Mouse (Mus musculus) granulocyte monocyte progenitor cell, adult 5-6 weeks (primary cell): ENCODE results near the gene Lcn4. TPM values are rescaled to one million over a fixed set of nuclear protein-coding genes. Genes with fewer than 3 reads are reported as not detected.

ENCODE experiments used
- ATAC-seq: replicated peaks from 2 replicates; pipeline ENCODE4 v1.8.0; 2016; ENCODE audit warnings: mild to moderate bottlenecking, moderate TSS enrichment, inconsistent platforms; ENCODE audit not compliant: poor library complexity, severe bottlenecking
- total RNA-seq, 2 experiments: library from RNA; stranded (forward) in 1 of 2; stranded (reverse) in 1 of 2; fragments of 200-712, 200-1000 nt in 1 of 2; fragments of >200 nt in 1 of 2; fragmentation: Nextera tagmentation in 1 of 2; gene quantifications; 2 replicates each; pipeline ENCODE4 v1.2.3; 2014 to 2017

Lcn4 gene
- total RNA-seq (2014; fragmentation: Nextera tagmentation) (not detected in 2 replicates), total RNA-seq (2017) (not detected in 2 replicates)

DNA sequence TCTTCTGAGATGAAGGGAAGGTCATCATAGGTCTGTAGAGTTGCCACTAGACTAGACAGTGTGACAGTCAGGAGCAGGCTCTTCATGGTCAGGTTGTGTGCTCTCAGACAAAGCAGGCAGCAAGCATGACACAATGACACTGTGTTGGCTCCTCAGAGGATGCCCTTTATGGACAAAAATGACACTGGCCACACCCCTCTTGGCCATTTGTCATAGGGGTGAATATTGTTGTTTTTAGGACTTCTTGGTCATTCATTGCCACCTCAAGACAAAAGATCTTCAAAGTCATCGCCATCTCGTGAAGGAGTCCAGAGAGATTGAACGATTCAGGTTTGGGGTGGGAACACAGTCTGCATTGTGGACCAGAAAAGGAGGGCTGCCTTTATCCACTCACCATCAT is at the start of gene Lcn4:
Lcn4 (minus strand) TSS at position 101 of the 400 bp plus-strand sequence.
- no peak for ATAC-seq

DNA sequence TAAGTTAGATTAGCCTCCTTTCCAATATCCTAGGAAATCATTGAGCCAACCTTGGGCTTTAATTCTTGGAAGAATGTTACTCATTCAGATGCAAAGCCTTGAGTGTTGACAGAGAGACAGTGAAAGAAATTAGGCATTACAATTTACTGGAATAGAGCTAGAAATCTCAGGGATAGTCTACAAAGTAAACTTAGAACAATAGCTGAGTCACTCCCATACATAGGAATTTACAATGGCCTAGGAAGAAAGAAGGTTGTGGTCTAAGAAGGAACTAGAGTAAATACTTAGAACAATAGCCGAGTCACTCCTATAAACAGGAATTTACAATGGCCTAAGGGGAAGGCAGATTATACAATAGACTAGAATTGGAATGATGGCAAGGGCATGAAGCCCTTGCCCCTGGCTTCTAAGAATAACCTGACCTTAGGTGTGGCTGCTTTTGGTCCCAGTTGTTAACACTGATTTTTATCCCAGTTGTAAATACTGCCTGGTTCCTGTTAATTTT is 15.1 kb upstream of the Lcn4 start:
- ATAC-seq: no peak

DNA sequence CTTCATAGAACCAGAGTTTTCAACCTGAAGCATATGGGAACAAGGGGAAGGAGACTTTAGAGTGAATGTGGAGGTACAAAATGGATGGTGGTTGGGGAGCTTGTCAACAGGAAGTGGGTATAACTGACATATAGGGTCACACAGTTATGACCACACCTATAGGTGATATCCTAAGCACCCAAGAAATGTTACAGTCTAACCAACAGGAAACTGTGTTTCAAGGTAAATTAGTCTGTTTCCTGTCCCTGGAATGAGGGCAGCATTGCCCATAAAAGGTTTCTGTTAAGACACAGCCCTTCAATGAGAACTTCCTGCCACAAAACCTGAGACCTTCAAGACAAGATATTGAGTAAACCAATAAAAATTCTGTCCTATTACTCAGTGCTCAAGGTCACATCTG is 2.3 kb downstream of the Lcn4 start:
- ATAC-seq: peak; percentile 71

DNA sequence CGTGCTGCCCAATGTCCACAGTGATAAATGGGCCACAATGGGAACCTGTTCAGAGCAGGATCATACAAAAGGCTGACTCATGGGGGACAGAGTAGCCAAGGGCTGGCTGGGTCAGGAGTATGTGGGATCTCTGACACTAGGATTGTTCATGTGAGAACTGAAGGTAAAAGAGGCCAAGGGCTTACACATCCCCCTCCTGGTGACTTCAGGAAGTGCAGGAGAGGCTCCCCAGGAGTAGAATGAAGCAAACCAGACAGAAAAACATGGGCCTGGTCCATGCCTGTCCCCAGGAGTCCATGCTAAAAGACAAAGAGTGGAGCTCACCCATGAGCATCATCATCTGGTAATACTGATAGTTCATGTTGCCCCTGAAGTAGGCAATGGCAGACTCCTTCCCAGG is 7.5 kb downstream of the Lcn4 start:
- peak; percentile 72 for ATAC-seq

DNA sequence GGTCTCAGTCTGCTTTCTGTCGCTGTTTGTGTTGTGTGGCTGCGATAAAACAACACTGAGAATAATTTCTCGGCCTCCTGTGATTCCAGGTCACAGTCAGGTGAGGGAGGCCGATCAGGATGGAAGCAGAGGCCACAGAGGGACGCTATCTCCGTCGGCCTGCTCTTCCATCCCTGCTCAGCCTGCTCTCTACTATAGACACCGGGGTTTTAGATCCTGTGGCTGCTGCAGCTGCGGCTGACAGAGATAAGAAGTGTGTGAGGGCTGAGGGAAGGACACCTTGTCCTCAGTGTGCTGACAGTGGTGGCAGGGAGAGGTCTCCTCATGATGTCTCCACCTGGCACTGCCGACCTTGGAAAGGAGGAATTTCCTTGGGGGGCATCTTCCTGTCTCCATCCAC is 8.0 kb downstream of the Lcn4 start:
- no peak for ATAC-seq

DNA sequence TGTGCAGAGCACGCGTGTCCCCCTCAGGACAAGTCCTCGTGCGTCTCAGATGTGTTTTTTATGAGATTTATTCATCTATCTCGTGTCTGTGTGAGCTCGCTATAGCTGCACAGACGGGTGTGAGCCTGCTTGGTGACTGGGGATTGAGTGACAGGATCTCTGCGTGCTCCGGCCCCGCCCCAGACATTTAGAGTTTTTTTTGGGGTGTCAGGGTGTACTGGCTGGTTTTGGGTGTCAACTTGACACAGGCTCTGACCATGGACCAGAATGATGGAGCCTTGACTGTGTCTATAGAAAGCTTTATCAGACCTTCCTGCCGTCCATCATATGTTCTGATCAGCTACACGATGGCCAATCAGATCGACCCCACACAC is 8.6 kb downstream of the Lcn4 start:
- ATAC-seq: no peak

DNA sequence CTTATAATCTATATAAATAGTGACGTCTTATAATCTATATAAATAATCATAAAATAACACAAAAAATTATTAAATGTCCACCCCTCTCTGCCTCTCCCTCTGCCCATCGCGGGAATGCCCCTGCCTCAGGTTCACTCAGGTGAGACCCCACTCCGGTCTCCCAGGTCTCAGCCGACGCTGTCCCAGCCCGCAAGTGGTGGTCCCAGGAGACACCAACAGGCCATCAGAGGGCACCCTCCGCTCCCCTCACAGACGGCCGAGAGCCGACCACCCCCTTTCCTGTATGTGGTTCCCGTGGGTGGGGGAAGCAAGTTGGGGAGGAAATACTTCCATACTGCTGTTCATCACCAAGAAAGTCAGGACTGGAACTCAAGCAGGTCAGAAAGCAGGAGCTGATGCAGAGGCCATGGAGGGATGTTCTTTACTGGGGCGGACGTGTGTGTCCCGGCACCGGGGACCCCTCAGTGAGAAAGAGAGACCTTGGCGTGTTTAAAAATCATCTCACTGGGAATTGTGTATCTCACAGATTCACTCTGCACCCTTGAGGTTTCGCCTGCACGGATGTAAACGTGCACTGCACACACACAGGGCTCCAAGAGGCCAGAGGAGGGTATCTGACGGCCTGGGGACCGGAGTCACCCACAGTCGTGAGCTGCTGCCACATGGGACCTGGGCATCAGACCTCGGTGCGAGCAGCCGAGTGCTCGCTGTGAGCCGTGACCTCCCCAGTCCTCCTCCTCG is 9.1 kb downstream of the Lcn4 start:
- ATAC-seq: no peak

DNA sequence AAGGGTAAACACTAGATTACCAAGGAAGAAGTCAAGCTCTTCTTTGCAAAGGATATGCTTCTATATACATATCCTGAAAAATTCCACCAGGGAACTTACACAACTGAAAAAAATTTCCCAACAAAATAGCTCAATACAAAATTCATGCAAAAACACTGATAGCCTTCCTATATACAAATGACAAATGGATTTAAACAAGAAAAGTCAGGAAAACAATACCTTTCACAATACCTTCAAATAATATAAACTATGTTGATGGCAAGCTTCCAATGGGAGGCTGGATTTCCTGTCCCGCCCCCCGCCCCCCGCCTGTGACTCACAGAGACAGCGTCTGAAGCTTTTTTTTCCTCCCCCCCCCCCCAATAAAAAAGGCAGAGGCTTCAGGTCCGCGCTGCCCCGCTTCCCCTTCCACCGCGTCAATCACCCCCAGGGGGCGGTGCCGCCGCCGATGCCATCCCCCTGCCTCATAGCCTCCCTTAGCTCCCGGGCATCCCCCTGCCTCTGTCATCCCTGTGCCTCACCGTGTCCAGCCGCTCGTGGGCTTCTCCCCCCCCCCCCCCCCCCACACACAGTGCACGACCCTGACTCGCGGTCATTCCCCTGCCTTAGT is 9.8 kb downstream of the Lcn4 start:
- ATAC-seq: peak; percentile 78

DNA sequence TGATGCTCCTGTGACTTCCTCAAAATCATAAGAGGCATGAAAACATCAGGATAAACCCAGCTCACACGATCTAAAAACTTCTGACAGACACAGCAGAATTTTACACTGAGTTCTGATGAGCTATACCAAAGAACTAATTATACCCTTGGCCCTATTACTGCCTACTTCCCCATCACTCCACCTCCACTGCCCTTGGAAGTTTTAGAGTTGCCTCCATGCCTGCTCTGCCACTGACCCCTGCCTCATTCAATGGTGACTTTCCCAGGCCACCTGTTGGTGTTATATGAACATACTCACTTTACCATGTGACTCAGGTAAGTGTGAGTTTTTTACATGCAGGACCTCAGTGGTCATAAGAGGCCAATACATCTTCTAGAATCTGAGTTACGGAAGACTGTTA is 13.7 kb downstream of the Lcn4 start:
- no peak for ATAC-seq

DNA sequence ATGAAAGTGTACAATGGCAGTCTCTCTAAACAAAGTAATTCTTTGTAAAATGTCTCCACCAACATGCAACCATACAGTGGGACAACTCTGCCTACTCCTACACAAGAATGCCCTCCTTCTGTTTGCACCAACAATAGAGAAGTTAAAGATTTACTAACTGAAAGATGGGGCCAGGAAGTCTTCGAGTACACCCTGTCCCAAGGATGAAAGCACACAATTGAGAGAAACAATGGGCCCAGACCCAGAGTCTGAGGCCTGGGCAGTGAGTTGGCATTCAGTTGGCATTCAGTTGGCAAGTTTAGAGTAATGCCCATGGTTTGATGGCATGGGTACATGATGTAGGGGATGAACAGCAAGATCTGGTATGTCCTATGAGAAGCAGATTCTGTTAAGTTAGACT is 16.4 kb downstream of the Lcn4 start:
- ATAC-seq: no peak

DNA sequence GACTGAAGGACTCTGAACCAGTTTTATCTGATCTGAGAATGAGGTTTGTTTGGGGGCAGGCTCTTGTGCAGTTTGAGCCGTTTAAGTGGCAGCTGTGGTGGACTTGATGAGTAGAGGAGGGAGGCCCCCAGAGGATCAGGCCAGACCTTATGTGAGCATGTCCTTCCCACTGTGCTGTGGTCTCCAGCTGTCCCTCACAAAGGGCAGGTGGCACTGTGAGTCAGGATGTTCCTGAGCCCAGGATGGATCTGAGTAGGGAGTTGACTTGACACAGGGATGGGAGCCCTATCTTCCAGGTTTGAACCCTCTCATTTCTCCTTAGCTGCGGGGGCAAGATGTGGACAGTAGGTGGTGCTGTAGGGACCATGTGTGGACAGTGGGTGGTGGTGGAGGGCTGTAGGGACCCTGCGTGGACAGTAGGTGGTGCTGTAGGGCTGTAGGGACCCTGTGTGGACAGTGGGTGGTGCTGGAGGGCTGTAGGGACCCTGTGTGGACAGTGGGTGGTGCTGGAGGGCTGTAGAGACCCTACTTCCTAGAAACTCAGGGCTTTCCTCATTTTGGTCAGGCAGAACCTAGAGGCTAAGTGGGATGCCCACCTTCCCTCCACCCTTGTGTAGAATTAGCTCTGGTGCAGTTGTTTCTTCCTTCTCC is 24.3 kb downstream of the Lcn4 start:
- ATAC-seq: peak; percentile 97

DNA sequence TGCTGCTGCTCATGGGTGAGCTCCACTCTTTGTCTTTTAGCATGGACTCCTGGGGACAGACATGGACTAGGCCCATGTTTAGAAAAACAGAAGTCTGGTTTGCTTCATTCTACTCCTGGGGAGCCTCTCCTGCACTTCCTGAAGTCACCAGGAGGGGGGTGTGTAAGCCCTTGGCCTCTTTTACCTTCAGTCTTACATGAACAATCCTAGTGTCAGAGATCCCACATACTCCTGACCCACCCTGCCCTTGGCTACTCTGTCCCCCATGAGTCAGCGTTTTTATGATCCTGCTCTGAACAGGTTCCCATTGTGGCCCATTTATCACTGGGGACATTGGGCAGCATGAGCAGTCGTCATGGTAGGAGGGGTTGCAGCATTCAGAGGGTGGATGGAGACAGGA is 27.1 kb downstream of the Lcn4 start:
- ATAC-seq: peak; percentile 19; the same call in 1 of the 2 replicates

DNA sequence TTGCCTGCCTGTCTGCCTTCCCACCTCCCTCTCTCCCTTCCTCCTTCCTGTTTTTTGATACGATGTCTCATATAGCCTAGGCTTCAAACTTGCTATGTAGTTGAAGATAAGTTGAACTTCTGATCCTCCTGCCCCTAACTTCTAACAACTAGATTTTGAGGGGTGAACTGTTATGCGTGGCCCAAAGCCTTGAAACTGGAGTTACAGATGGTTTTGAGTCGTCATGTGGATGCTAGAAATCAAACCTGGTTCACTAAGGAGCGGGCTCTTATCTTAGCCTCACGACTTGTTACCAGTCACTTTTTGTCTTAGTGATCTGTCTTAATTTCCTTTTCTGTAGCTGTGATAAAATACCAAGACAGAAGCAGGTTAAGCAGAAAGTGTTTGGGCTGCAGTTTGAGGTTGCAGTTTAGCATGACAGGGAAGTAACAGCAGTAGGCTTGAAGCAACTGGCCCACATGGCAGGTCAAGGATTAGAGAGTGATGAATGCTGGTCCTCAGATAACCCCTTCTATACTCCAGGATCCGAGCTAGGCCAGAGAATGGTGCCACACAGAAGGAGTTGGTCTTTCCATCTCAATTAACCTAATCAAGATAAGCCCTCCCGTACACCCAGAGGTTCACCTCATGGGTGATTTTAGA is 30.0 kb downstream of the Lcn4 start:
- ATAC-seq: no peak

DNA sequence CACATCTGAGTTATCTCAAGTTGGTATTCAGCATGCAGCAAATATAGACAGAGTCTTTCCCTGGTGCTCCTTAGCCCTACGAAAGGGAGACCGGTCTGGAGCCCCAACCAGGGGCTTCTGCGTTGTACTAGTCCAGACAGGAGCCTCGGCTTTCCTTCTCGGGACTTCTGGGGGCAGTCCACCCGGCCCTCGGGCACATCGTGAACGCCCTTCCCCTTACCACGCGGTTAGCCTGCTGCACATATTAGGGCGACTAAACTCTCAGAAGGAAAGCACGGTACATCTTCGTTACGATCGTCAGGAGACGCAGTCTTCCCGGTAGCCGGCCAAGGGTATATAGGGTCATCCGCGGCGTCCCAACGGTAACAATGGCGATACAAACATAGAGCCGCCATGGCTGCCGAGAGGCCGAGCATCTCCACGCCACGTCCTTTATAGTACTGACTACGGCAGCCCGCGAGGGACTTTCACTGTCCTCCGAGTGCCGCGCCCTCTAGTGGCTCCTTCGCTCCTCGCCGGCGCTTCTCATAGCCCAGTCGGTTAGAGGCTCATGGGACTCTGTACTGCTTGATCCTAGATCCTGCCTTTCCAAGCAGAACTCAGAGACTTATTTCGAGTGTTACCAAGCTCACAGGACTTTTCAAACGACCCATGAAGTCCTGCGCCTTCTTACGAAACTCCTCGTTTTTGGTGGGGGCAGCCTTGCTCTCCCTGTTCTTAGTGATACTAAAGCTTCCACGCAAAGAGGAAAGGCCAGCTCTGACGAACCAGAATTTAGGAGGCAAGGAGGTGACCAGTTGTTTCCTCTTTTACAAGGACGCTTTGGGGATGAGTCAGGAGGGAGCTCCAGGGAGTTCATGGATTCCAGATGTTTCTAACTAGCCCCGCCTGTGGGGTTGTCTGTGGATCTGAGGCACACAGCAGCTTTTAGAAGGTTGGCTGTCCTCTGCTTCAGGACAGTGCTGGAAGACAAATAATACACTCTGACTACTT is 30.9 kb downstream of the Lcn4 start:
- peak; percentile 72 for ATAC-seq

DNA sequence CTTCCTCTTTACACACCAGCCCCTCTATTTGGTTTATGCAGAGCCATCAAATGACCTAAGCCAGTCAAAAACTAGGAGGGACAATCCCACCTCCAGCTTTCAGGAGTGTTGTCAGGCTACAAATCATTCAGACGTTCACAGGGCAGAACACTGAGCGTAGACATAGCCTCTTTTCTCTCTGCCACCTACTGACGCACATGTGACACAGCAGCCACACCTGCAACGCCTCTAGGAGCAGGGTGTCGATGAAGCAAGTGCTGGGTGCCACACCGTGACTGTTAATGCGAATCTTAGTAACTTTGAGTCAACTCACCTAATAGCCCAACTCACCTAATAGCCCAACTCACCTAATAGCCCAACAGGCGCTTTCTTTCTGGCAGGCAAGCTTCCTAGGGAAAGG is 32.0 kb downstream of the Lcn4 start:
- 0 out of 2 replicates have a peak, but pooled peaks have one; percentile 9 for ATAC-seq

DNA sequence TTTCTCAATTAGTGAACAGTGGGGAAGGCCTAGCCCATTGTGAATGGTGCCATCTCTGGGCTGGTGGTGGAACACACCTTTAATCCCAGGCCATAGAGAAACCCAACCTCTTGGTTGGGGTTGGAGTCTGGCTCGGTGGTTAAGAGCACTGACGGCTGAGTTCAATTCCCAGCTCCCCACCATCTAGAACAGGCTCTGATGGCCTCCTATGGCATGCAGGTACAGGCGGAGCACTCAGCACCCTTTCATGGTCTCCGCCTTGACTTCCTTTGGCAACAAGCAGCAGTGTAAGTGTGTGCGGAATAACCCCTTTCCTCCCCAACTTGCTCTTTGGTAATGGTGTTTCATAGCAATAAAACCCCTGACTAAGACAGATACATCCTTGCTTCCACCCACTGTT is 32.5 kb downstream of the Lcn4 start:
- ATAC-seq: no peak

DNA sequence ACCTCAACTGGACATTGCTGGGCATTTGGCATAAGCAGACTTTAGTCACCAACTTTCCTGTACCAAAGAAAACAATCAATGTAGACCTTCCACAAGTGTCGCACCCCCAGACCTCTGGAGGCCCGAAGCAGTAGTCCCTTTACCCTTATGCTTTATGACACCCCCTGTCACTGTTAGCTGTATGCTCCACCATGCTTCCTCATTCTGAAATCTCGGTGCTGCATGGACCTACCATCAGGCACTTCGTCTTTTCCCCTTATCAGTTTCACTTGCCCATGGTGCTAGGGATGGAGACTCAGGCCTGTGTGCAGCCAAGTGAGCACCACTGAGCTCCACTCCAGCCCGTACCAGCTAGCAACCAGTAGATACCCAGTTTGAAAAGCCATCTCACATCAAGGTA is 33.0 kb downstream of the Lcn4 start:
- peak; percentile 23 for ATAC-seq

DNA sequence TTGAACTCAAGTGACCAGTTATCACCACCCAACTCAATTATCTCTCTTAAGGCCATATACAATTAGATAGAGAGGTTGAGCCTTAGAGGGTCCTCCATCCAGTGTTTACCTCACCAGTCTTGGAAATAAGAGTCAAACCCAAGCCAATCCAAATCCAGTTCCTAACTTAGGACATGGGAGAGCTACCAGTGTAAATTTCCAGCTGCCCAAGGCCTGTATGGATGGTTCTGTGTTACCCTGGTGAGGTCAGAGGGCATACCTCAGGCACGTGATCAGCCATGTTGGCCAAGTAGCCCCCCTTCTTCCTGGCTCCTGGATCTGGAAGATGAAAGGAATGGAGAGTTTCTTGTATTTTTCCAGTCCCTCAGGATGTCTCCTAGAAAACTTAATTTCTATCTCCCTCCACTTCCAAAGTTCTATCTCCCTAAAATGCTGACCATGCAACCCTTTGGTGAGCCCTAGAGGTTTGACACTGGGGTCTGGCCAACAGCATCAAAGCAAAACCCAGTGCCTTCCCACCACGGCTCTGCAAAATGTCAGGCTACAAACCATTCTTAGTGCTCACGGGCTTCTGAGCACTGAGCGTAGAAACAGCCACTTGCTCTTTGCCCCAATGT is 33.7 kb downstream of the Lcn4 start:
- no peak for ATAC-seq

DNA sequence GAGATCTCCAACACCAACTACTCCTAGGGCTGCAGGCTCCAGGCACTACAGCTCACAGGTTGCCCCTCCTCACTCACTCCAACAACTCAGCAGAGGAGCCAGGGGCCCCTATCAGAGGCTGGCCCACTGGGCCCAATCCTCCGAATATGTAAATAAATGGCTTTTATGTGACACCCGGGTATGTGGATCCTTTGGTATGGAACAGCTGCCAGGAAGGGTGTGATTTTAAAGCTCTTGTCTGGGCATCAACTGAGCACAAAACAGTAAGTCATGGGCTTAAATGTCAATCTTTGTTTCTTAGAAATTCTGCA is 34.8 kb downstream of the Lcn4 start:
- no peak for ATAC-seq
